Mouse (Mus musculus) adrenal gland, postnatal 10 days (tissue): ENCODE results near the gene Lgsn. TPM values are rescaled to one million over a fixed set of nuclear protein-coding genes. Genes with fewer than 3 reads are reported as not detected.

Experiments used
- DNase-seq: peaks from one replicate; pipeline ENCODE4 v3.0.0; 2021; ENCODE audit warnings: mixed read lengths
- long read RNA-seq, 2 experiments: library from polyadenylated mRNA; stranded (forward); transcript quantifications; one replicate each; pipeline ENCODE4 v2.0.0; 2021
- total RNA-seq, 2 experiments: library from RNA; stranded (reverse); gene quantifications; 2 replicates each; pipeline ENCODE4 v1.2.3; 2021

Lgsn gene
- not detected for total RNA-seq
- long read RNA-seq, experiment 1, result 0 reads
- long read RNA-seq, experiment 2, result 0 reads

- no peak for DNase-seq
These were observed at the start of gene Lgsn for GRCm38 (mm10) chr1:31176101-31176500. Lgsn (plus strand) TSS chr1:31176401.

GRCm38 (mm10) chr1:31138387-31138786 is 37.8 kb upstream of the Lgsn start:
- DNase-seq, result no peak

GRCm38 (mm10) chr1:31142288-31143094 is 33.7 kb upstream of the Lgsn start:
- no peak for DNase-seq

- DNase-seq, result no peak
These were observed 32.6 kb upstream of the Lgsn start for GRCm38 (mm10) chr1:31143571-31143970.

GRCm38 (mm10) chr1:31149671-31150070 is 26.5 kb upstream of the Lgsn start:
- no peak for DNase-seq

- DNase-seq, result no peak
These were observed 25.7 kb upstream of the Lgsn start for GRCm38 (mm10) chr1:31150546-31150945.

GRCm38 (mm10) chr1:31152799-31153426 is 23.3 kb upstream of the Lgsn start:
- DNase-seq, result peak; percentile 30

- peak; percentile 64 for DNase-seq
These were observed 22.3 kb upstream of the Lgsn start for GRCm38 (mm10) chr1:31153793-31154349.

- DNase-seq, result no peak
These were observed 20.0 kb upstream of the Lgsn start for GRCm38 (mm10) chr1:31156185-31156584.

- DNase-seq, result no peak
These were observed 19.3 kb upstream of the Lgsn start for GRCm38 (mm10) chr1:31156884-31157283.

GRCm38 (mm10) chr1:31164527-31165189 is 11.5 kb upstream of the Lgsn start:
- DNase-seq, result no peak

GRCm38 (mm10) chr1:31165326-31166121 is 10.7 kb upstream of the Lgsn start:
- no peak for DNase-seq

GRCm38 (mm10) chr1:31175401-31175800 is 800 bp upstream of the Lgsn start:
- DNase-seq, result no peak

GRCm38 (mm10) chr1:31178264-31178663 is 2.1 kb downstream of the Lgsn start:
- no peak for DNase-seq

- no peak for DNase-seq
These were observed 14.2 kb downstream of the Lgsn start for GRCm38 (mm10) chr1:31190237-31190866.

- DNase-seq, result no peak
These were observed 19.4 kb downstream of the Lgsn start for GRCm38 (mm10) chr1:31195633-31196032.

- no peak for DNase-seq
These were observed 20.8 kb downstream of the Lgsn start for GRCm38 (mm10) chr1:31196959-31197358.

- no peak for DNase-seq
These were observed 27.6 kb downstream of the Lgsn start for GRCm38 (mm10) chr1:31203771-31204170.

GRCm38 (mm10) chr1:31205346-31205745 is 29.1 kb downstream of the Lgsn start:
- no peak for DNase-seq

- no peak for DNase-seq
These were observed 29.6 kb downstream of the Lgsn start for GRCm38 (mm10) chr1:31205770-31206169.

- DNase-seq, result peak; percentile 67
These were observed 33.9 kb downstream of the Lgsn start for GRCm38 (mm10) chr1:31210144-31210543.
